21 mouse cellular contexts compared by ENCODE assay signal in genomic region chr10:105933309-105933708, GRCm38 (mm10).
"Had no signal": no experiment of that assay in that cellular context is flagged by ENCODE, and none has a peak within 500 bp of the region (broad histone marks: within the 10 kb centered on the region; RNA-seq: fewer than 3 reads in every experiment).

No protein-coding gene starts in this region.

- H3K36me3 ChIP-seq: liver, embryonic 13.5 days; liver, embryonic 15.5 days; lung, embryonic 15.5 days; neural tube, embryonic 12.5 days had no signal

- ATAC-seq: liver, postnatal 0 days; lung, postnatal 0 days had no signal

- H3K4me2 ChIP-seq: liver, embryonic 11.5 days; liver, embryonic 13.5 days; liver, embryonic 15.5 days; lung, embryonic 15.5 days; neural tube, embryonic 12.5 days had no signal

- H3K27ac ChIP-seq: liver, embryonic 13.5 days; liver, embryonic 15.5 days; lung, embryonic 15.5 days; macrophage; neural tube, embryonic 12.5 days had no signal

- H3K27me3 ChIP-seq: liver, embryonic 13.5 days; liver, embryonic 15.5 days; lung, embryonic 15.5 days; megakaryocyte, embryonic 14.5 days; neural tube, embryonic 12.5 days had no signal

- H3K9me3 ChIP-seq: liver, embryonic 13.5 days; liver, embryonic 15.5 days; lung, embryonic 15.5 days; megakaryocyte, embryonic 14.5 days; neural tube, embryonic 12.5 days had no signal

- DNase-seq: liver; liver, embryonic 13.5 days; liver, postnatal 0 days; lung, adult 2 months; lung, postnatal 14 days; lung, postnatal 36 days; retina, postnatal 1 day; right cerebral cortex, adult 18-20 months; right cerebral cortex, postnatal 25 days; right cerebral cortex, postnatal 4 days; spleen, adult 18-20 months; thymus, adult 18-20 months; thymus, postnatal 25 days; thymus, postnatal 4 days had no signal

- H3K4me3 ChIP-seq: liver, embryonic 13.5 days; liver, embryonic 15.5 days; lung, embryonic 15.5 days; megakaryocyte, embryonic 14.5 days; neural tube, embryonic 12.5 days had no signal

- H3K9ac ChIP-seq: liver, embryonic 13.5 days; liver, embryonic 15.5 days; liver, postnatal 0 days; lung, embryonic 15.5 days; neural tube, embryonic 12.5 days had no signal

- H3K4me1 ChIP-seq: liver, embryonic 13.5 days; liver, embryonic 15.5 days; lung, embryonic 15.5 days; megakaryocyte, embryonic 14.5 days; neural tube, embryonic 12.5 days had no signal
